Mouse (Mus musculus) kidney, postnatal 0 days (tissue): ENCODE measurements around the gene Man2a1. TPM values are rescaled to one million over a fixed set of nuclear protein-coding genes. Genes with fewer than 3 reads are reported as not detected.
A peak's percentile ranks its signal among the peaks of the same experiment; 100 is the strongest.
"Not testable (repeated sequence)": the region's sequence is repeated elsewhere in the genome, so short reads cannot be mapped to it uniquely, and the experiment has no call there.

ENCODE experiments used
- ATAC-seq: fragments of 200-750 bp; cut with Nextera tagmentation; replicated peaks from 2 replicates; pipeline ENCODE4 v1.8.0; 2017; ENCODE audit warnings: low read depth, moderate number of reproducible peaks, moderate TSS enrichment, moderate library complexity; ENCODE audit not compliant: low FRiP score
- DNase-seq: peaks from one replicate; pipeline ENCODE4 v3.0.0-alpha.2; 2016; ENCODE audit warnings: low spot score
- H3K27ac ChIP-seq: fragments of 300-500 bp; sonication (generic); 2 replicates; pipeline ENCODE4 v1.5.1; 2014; ENCODE audit warnings: mild to moderate bottlenecking
- H3K27me3 ChIP-seq: fragments of 300-500 bp; sonication (generic); 2 replicates; pipeline ENCODE4 v1.6.1; 2014; ENCODE audit warnings: low read length, mixed read lengths; ENCODE audit not compliant: insufficient read depth
- H3K36me3 ChIP-seq: fragments of 300-500 bp; sonication (generic); 2 replicates; pipeline ENCODE4 v1.6.1; 2014; ENCODE audit warnings: low read length, mixed read lengths; ENCODE audit not compliant: insufficient read depth
- H3K4me1 ChIP-seq: fragments of 300-500 bp; sonication (generic); replicated peaks from 2 replicates; pipeline ENCODE4 v1.6.1; 2014; ENCODE audit warnings: antibody characterized with exemption, low read length, mixed read lengths; ENCODE audit not compliant: insufficient read depth
- H3K4me2 ChIP-seq: fragments of 300-500 bp; sonication (generic); 2 replicates; pipeline ENCODE4 v1.6.1; 2014; ENCODE audit warnings: mild to moderate bottlenecking, low read length, moderate library complexity, mixed read lengths
- H3K4me3 ChIP-seq: fragments of 300-500 bp; sonication (generic); replicated peaks from 2 replicates; pipeline ENCODE4 v1.5.1; 2014; ENCODE audit warnings: low read depth, low read length
- H3K9ac ChIP-seq: fragments of 300-500 bp; sonication (generic); 2 replicates; pipeline ENCODE4 v1.6.1; 2014; ENCODE audit warnings: low read depth, low read length
- H3K9me3 ChIP-seq: fragments of 300-500 bp; sonication (generic); replicated peaks from 2 replicates; pipeline ENCODE4 v1.6.1; 2016; ENCODE audit warnings: low read length, inconsistent platforms, mixed read lengths
- CTCF ChIP-seq: IDR thresholded peaks from 2 replicates; pipeline ENCODE4 v1.5.1; 2016; ENCODE audit warnings: antibody characterized with exemption, low read depth, mild to moderate bottlenecking, moderate library complexity
- whole genome bisulfite sequencing: fragments of 180-500 bp; shearing (Covaris S2); extraction: QIAGEN DNeasy Blood & Tissue Kit; methylation state at CpG from one replicate; pipeline ENCODE4 v1.1.7; 2014; 5-methylcytosine and 5-hydroxymethylcytosine counted together
- polyA plus RNA-seq: library from polyadenylated mRNA; unstranded; fragments of >200 nt; fragmentation: Nextera tagmentation; extraction: Ambion mirVana; gene quantifications from 2 replicates; pipeline ENCODE4 v1.2.1, GENCODE M21; 2015

The Man2a1 gene
- polyA plus RNA-seq, 1 experiment from 2014 or later = 9.9 TPM

DNA sequence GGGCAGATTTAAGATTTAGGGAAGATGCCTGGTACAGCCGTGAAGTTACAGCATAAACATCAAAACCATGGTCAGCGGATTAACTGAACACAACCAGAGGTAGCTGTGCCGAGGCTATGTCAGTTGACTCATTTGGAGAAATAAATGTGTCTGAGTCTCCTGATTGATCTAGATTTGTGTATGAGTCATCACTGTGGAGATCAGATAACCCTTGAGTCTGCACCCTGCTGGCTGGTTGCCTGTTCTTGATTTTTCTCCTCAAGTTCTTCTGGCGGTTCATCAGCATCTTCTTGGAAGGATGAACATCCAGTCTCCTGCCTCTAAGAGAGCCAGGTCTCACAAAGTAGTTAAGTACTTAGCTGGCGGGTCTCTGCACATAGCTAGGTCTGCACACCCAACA lies 150.7 kb downstream of the Man2a1 start:
- TF ChIP-seq CTCF = no peak
- no peak for ATAC-seq

GRCm38 (mm10) chr17:64752126-64753019 lies 151.8 kb downstream of the Man2a1 start:
- Histone ChIP-seq H3K4me3 (no peak overlapping the region), H3K9me3 (no peaks in the 10 kb centered on the region), H3K36me3 (0 out of 2 replicates have a peak, but pooled peaks cover 19% of the 10 kb centered on the region), H3K4me1 (no peaks in the 10 kb centered on the region), H3K4me2 (no peak overlapping the region), H3K9ac (no peak overlapping the region), H3K27ac (no peak overlapping the region), H3K27me3 (no peaks in the 10 kb centered on the region)
- TF ChIP-seq CTCF = no peak
- DNase-seq (peak; percentile 26), ATAC-seq (no peak)
- WGBS = 75% methylated on average over 13 of the region's 13 CpGs

More for the DNA sequence above, 150.7 kb downstream of the Man2a1 start:
- Histone ChIP-seq H3K4me1 (no peaks in the 10 kb centered on the region), H3K27me3 (no peaks in the 10 kb centered on the region), H3K4me3 (no peak overlapping the region), H3K9ac (no peak overlapping the region), H3K27ac (no peak overlapping the region), H3K36me3 (0 out of 2 replicates have a peak, but pooled peaks cover 20% of the 10 kb centered on the region), H3K4me2 (no peak overlapping the region), H3K9me3 (no peaks in the 10 kb centered on the region)
- no peak for DNase-seq
- WGBS = 71% methylated on average over 5 of the region's 5 CpGs

DNA sequence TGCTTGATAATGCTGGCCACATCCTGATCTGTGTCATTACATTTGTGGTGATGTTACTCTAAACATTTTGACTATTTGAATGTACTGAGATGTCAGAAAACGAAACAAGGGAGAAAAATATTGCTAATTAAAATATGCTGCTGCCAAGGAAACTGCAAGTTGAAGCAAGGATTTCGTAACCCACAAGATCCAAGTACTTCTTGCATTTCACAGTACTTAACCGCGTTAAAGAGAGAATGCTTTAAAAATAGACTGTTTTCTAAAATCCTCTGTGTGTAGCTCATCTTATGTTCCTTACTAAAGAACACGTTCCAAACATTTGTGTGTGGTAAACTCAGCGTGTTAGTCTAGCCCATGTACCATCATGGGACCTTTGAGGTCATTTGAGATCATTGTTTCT lies 153.0 kb downstream of the Man2a1 start:
- ATAC-seq (no peak), DNase-seq (no peak)
- Histone ChIP-seq H3K9ac (no peak overlapping the region), H3K4me1 (no peaks in the 10 kb centered on the region), H3K36me3 (0 out of 2 replicates have a peak, but pooled peaks cover 17% of the 10 kb centered on the region), H3K9me3 (no peaks in the 10 kb centered on the region), H3K27me3 (no peaks in the 10 kb centered on the region), H3K27ac (no peak overlapping the region), H3K4me2 (no peak overlapping the region), H3K4me3 (no peak overlapping the region)
- TF ChIP-seq CTCF = no peak
- WGBS = 88% methylated on average over 6 of the region's 6 CpGs

DNA sequence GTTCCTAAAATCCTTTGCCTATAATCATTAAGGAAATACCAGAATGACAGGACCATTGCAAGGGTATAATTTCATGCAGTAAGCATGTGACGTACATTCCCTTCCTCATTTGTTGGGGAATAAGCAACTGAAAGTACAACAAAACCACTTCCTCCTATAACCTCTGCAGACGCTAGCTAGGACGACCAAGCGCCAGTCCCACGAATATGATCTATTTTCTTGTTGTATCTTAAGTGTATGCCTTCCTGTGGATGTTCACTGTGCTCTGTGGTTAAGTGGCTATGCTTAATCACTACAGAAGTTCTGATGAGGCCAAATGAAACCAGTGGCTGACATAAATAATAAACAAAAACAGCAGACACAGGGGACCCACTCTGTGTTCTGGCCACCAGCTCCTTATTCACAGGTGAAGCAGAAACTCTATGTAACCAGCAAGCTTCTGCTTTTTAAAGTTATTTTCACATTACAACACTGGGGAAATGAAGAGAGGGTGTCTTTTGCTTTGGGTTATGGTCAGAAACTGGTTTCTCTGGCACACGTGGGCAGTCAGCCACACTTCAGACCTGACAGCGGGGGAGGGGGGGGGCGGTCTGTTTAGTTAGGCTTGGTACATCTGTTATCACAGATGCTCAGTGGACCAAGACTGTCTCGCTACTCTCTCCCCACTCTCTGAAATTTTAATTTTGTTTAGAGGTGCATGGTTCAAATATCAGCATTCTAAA lies 153.8 kb downstream of the Man2a1 start:
- Histone ChIP-seq H3K9me3 (no peaks in the 10 kb centered on the region), H3K27ac (no peak overlapping the region), H3K4me1 (no peaks in the 10 kb centered on the region), H3K27me3 (no peaks in the 10 kb centered on the region), H3K9ac (no peak overlapping the region), H3K36me3 (0 out of 2 replicates have a peak, but pooled peaks cover 17% of the 10 kb centered on the region), H3K4me2 (no peak overlapping the region), H3K4me3 (no peak overlapping the region)
- ATAC-seq (no peak), DNase-seq (peak; percentile 17)
- 61% methylated on average over 9 of the region's 9 CpGs for WGBS
- TF ChIP-seq CTCF = no peak

GRCm38 (mm10) chr17:64755191-64755590 lies 154.7 kb downstream of the Man2a1 start:
- DNase-seq (no peak), ATAC-seq (no peak)
- no peak overlapping the region for H3K4me3 ChIP-seq
- TF ChIP-seq CTCF = no peak
- H3K4me2 ChIP-seq = no peak overlapping the region
- no peak overlapping the region for H3K27ac ChIP-seq
- H3K36me3 ChIP-seq = 0 out of 2 replicates have a peak, but pooled peaks cover 15% of the 10 kb centered on the region
- no peaks in the 10 kb centered on the region for H3K9me3 ChIP-seq
- no peaks in the 10 kb centered on the region for H3K4me1 ChIP-seq
- H3K27me3 ChIP-seq = no peaks in the 10 kb centered on the region
- no peak overlapping the region for H3K9ac ChIP-seq
- WGBS = 74% methylated on average over 5 of the region's 5 CpGs

DNA sequence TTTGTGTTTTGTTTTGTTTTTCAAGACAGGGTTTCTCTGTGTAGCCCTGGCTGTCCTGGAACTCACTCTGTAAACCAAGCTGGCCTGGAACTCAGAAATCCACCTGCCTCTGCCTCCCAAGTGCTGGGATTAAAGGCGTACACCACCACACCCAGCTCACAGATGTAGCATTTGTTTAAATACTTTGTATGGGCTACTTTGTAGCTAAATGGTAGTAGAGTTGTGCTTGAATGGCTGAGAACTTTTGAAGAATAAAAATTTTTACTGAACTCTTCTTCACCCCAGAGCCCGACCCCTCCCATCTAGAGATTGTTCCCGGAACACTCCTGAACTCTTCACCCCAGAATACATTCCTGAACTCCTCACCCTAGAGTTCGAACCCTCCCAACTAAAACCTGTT lies 162.1 kb downstream of the Man2a1 start:
- not testable (repeated sequence) for H3K27ac ChIP-seq, H3K4me2 ChIP-seq, H3K4me1 ChIP-seq, H3K9ac ChIP-seq, H3K4me3 ChIP-seq, DNase-seq, H3K9me3 ChIP-seq, ATAC-seq, H3K27me3 ChIP-seq, H3K36me3 ChIP-seq
- WGBS = 71% methylated on average over 4 of the region's 4 CpGs
